Mouse (Mus musculus): ENCODE measurements at regions not wholly inside any gene's neighbourhood (a gene's known extent, or its start where the extent isn't known, plus 50 kb on each side); places are given as distances from the start of the nearest gene placed in this dataset.

DNA sequence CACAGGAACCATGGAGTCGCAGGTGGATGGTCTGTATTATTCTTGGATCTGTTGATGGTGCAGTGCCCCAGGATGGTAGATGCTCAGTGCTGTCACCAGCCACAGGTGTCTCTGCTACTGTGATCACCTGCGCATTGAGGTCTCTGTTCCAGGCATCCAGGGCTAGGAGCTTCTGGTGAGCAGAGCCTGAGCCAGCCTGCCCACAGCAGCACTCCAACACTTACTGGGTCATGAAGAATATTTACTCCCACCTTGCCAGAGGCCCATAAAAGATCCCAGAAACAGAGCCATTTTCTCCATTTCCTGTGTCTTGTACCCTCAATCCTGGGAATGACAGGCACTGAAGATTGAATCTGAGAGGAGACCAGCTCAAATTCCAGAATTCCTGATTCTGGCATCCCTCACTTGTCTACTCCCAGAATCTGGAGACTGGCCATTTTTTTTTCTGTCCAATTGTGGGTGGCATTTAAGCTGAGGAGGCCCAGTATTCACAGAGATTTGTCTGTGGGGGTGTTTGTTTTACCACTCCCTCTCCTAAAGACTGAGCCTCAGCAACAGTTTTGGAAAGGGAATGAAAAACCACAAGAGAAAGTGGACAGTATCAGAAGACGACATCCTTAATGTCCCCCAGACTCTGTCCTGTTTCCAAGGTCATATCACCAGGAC is 322.1 kb upstream of the Rnf32 start:
- TF ChIP-seq CTCF (IDR thresholded peaks at IDR 0.05; ENCODE audit: insufficient read depth, low read length) (no peak), POLR2A (IDR thresholded peaks at IDR 0.05; ENCODE audit: borderline replicate concordance, extremely low read depth, low read depth, low read length) (no peak)
- 85% methylated on average over 3 of the region's 3 CpGs for WGBS
- no peak for DNase-seq
- Histone ChIP-seq H3K4me3 (replicated peaks; ENCODE audit: extremely low read depth, low read depth, low read length) (no peak overlapping the region), H3K4me1 (ENCODE audit: control insufficient read depth, insufficient read depth, low read length) (no peaks in the 10 kb centered on the region)

DNA sequence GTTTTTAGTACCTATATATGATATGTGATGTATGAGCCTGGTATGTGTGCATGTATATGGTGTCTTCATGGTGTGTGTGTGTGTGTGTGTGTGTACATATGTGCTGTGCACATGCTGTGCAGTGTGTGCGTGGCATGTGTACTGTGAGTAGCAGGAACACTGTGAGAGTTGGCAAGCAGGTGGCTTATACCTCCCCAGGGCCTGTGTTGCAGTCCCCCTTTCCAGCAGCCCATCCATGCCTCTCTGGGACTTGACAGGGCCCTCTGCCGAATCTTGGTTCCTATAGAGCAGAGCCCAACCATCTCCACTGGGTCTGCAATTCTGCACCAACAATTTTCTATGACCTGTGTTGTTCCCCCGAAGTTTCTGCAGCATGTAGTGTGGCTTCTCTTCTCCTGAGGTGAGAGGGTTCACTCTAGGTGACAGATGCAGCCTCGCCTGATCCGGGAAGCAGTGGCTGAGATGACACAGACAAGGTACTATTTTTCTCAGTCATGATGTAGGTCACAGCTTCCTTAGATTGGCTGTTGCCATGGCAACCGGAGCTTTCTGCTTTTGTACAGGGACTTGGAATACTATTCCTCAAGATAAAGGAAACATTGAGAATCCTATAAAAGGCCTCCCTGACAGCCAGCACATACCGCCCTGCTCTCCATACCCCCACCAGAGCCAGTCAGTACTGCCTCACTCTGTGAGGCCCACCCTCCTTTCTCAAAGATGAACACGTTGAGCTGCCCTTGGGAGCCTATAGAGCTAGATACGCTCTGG is 336.0 kb upstream of the Rnf32 start:
- Histone ChIP-seq H3K4me1 (ENCODE audit: control insufficient read depth, insufficient read depth, low read length) (no peaks in the 10 kb centered on the region), H3K4me3 (replicated peaks; ENCODE audit: extremely low read depth, low read depth, low read length) (no peak overlapping the region)
- no peak for DNase-seq
- TF ChIP-seq POLR2A (IDR thresholded peaks at IDR 0.05; ENCODE audit: borderline replicate concordance, extremely low read depth, low read depth, low read length) (no peak), CTCF (IDR thresholded peaks at IDR 0.05; ENCODE audit: insufficient read depth, low read length) (no peak)
- WGBS: 65% methylated on average over 9 of the region's 9 CpGs

DNA sequence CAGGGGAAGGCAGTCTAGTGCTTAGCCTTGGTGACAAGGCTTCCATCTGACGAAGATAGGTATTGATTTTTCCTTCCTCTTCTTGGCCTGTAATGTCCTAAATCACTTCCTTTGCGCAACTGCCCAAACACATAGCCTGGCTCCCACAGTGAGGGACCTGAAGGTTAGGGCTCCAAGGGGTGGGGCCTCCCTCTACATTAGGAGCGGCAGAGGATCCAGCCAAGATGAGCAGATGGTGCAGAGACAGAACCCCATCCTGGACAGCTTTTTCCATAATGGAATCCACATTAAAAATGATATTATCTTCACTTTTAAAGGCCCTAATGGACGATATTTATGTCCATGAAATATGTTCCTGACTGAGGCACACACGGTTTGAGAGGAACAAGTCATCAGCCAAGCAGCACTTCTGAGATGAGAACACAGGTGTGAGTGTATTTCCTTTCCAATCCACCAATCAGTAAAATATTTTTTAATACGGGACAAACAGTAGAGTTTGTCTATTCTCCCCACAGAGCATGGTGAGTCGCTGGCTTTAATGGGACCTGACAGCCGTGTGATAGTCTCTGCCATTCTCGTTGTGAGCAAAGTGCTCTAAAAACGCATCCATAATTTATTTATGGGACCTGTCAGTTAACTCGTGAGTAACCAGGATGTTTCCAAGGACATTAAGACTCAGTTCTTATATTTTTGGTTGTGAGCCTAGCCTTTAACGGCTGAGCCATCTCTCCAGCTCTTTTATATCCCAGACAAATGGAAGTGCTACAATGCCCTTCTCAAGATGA is 357.5 kb upstream of the Rnf32 start:
- TF ChIP-seq POLR2A (IDR thresholded peaks at IDR 0.05; ENCODE audit: borderline replicate concordance, extremely low read depth, low read depth, low read length): no peak
- DNase-seq: no peak
- WGBS: 76% methylated on average over 12 of the region's 12 CpGs
- Histone ChIP-seq H3K4me1 (ENCODE audit: control insufficient read depth, insufficient read depth, low read length) (no peaks in the 10 kb centered on the region), H3K4me3 (replicated peaks; ENCODE audit: extremely low read depth, low read depth, low read length) (no peak overlapping the region)

DNA sequence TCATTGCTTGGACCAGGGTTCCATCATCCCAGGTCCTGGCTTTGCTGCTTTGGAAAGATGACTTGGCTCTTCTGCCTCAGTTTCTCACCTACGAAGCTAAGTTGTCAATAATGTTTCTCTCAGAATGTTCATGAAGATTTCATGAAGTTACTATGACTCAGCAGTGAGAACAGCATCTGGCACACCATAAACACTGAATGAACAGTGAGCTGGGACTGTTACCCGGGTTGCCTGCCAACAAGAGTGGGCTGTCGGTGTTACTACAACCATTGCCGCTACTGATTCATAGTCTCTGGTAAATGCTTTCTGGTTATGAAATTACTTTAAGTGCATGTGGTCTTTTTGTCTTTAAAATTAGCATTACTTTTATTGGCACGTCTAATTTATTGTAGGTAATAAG is 352.0 kb upstream of the Shh start:
- TF ChIP-seq CTCF (IDR thresholded peaks at IDR 0.05; ENCODE audit: insufficient read depth, low read length) (no peak), POLR2A (IDR thresholded peaks at IDR 0.05; ENCODE audit: borderline replicate concordance, extremely low read depth, low read depth, low read length) (no peak)
- Histone ChIP-seq H3K4me3 (replicated peaks; ENCODE audit: extremely low read depth, low read depth, low read length) (no peak overlapping the region), H3K4me1 (ENCODE audit: control insufficient read depth, insufficient read depth, low read length) (no peaks in the 10 kb centered on the region)
- no peak for DNase-seq
- 89% methylated on average over 5 of the region's 5 CpGs for WGBS

DNA sequence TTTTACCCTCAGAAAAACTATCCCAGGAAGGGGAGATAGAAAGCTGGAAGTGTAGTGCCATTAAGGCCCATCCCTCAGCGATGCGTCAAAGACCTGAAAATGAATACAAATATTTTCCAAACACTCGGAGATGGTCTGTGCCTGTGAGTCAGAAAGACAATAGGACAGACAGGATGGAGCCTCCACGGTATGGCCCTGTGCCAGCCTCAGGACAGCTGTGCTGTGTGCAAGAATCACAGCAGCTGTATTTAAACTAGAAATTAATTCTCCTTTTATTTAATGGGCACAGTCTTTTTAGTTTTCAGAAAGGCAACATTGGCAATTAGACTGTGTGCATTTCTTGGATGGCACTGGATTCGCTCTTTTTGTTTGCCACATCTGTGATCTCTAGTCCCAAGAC is 340.9 kb upstream of the Shh start:
- DNase-seq: no peak
- Histone ChIP-seq H3K4me1 (ENCODE audit: control insufficient read depth, insufficient read depth, low read length) (no peaks in the 10 kb centered on the region), H3K4me3 (replicated peaks; ENCODE audit: extremely low read depth, low read depth, low read length) (no peak overlapping the region)
- 40% methylated on average over 5 of the region's 5 CpGs for WGBS
- TF ChIP-seq POLR2A (IDR thresholded peaks at IDR 0.05; ENCODE audit: borderline replicate concordance, extremely low read depth, low read depth, low read length) (no peak), CTCF (IDR thresholded peaks at IDR 0.05; ENCODE audit: insufficient read depth, low read length) (no peak)

DNA sequence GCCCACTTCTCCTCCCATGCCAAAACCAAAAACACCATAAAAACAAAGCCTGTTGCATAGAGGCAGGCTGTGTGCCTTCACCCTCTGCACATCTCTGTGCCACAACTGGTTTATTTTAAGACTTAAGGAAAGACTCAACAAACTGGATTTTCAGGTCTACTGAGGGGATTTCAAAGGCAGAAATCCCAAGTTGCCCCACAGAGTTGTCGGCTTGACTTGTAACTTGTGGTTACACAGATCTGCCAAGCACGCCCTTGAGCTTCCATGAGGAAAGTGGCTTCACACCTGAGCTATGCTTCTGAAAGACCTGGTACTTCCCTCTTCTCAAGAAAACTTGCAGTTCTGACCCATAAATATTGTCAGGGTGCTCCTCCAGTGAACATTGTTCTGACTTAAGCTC is 332.4 kb upstream of the Shh start:
- no peak for TF ChIP-seq CTCF (IDR thresholded peaks at IDR 0.05; ENCODE audit: insufficient read depth, low read length)
- no peak for TF ChIP-seq POLR2A (IDR thresholded peaks at IDR 0.05; ENCODE audit: borderline replicate concordance, extremely low read depth, low read depth, low read length)
- WGBS: 70% methylated on average over 2 of the region's 2 CpGs
- no peak for DNase-seq
- no peak overlapping the region for H3K4me3 ChIP-seq (replicated peaks; ENCODE audit: extremely low read depth, low read depth, low read length)
- H3K4me1 ChIP-seq (ENCODE audit: control insufficient read depth, insufficient read depth, low read length): no peaks in the 10 kb centered on the region

DNA sequence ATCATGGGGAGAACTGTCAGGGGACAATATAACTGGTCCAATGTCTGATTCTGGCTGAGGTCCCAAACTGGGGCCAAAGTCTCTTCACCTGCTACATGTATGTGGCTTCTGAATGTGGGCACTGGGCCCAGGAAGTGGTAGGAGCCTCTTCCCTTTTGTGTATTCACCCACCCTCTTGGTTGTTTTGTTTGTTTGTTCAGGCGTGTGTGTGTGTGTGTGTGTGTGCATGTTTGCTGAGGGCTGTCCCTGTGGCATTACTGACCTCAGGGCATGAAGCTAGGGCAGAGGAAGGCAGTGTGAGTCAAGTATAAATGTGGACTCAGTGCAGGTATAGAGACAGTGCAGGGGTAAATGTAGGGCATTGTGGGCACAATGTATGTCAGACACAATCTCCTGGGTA is 331.3 kb upstream of the Shh start:
- WGBS: 47% methylated on average over 1 of the region's 1 CpGs
- H3K4me1 ChIP-seq (ENCODE audit: control insufficient read depth, insufficient read depth, low read length): no peaks in the 10 kb centered on the region
- no peak overlapping the region for H3K4me3 ChIP-seq (replicated peaks; ENCODE audit: extremely low read depth, low read depth, low read length)
- no peak for DNase-seq
- no peak for TF ChIP-seq POLR2A (IDR thresholded peaks at IDR 0.05; ENCODE audit: borderline replicate concordance, extremely low read depth, low read depth, low read length)
- TF ChIP-seq CTCF (IDR thresholded peaks at IDR 0.05; ENCODE audit: insufficient read depth, low read length): no peak

DNA sequence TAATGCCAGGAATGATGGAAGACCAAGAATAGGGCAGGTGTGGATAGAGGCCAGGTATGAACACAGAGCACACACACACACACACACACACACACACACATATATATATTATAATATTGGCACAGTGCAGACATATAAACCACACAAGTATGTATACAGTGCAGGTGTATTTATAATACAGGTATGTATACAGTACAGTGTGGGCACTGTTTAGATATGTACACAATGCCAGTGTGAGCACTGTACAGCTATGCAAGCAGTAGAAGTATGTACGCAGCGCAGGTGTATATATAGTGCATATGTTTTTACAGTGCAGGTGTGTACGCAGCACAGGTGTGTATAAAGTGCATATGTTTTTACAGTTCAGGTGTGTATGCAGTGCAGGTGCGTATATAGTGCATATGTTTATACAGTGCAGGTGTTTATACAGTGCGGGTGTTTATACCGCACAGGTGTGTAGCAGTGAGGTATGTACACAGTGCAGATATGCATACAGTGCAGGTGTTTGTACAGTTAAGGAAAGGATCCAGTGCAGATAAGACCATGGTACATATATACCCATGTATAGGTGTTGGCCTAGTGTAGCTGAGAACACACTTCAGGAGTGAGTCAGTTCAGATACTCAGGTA is 328.2 kb upstream of the Shh start:
- Histone ChIP-seq H3K4me3 (replicated peaks; ENCODE audit: extremely low read depth, low read depth, low read length) (no peak overlapping the region), H3K4me1 (ENCODE audit: control insufficient read depth, insufficient read depth, low read length) (no peaks in the 10 kb centered on the region)
- TF ChIP-seq POLR2A (IDR thresholded peaks at IDR 0.05; ENCODE audit: borderline replicate concordance, extremely low read depth, low read depth, low read length) (no peak), CTCF (IDR thresholded peaks at IDR 0.05; ENCODE audit: insufficient read depth, low read length) (no peak)
- 90% methylated on average over 6 of the region's 6 CpGs for WGBS
- no peak for DNase-seq

DNA sequence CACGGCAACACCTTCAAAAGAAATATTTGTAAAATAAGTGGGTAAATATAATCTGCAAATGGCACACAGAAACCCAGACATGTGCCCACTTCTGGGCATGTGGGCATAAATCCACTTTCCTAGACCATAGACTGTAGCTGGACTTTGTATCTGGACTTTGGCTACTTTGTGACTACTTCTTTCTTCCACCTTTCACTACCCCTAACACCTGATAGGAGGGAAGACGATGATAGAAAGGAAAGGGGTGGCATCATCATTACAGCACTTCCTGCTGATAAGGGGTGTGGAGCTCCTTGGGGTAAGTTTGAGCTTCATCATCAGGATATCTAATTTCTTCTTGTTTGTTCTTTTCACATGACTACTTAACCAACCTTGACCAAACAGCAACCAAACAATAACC is 326.7 kb upstream of the Shh start:
- 61% methylated on average over 2 of the region's 2 CpGs for WGBS
- Histone ChIP-seq H3K4me3 (replicated peaks; ENCODE audit: extremely low read depth, low read depth, low read length) (no peak overlapping the region), H3K4me1 (ENCODE audit: control insufficient read depth, insufficient read depth, low read length) (no peaks in the 10 kb centered on the region)
- DNase-seq: no peak
- no peak for TF ChIP-seq POLR2A (IDR thresholded peaks at IDR 0.05; ENCODE audit: borderline replicate concordance, extremely low read depth, low read depth, low read length)
- TF ChIP-seq CTCF (IDR thresholded peaks at IDR 0.05; ENCODE audit: insufficient read depth, low read length): no peak

Measured in lung, adult 2 months (tissue).